Comparison of ENCODE assay signal across 17 mouse cellular contexts in the genomic region with DNA sequence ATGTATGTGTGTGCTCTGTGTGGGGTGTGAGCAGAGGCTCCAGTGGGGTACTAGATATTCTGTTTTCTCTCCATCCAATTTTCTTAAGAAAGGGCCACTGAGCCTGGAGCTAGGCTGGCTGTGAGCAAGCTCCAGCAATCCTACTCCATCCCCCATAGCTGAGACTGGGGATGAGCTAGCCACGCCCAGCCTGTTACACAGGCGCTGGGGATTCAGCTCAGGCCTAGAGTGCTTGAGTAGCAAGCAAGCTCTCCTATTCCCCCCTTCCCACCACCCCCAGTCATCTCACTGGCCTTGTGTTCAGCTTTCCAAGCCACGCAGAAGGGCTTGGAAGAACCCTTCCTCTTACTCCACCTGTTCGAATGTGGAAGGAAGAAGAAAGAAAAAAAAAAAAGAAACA. TPM values are rescaled to one million over a fixed set of nuclear protein-coding genes. Genes with fewer than 3 reads are reported as not detected.
"Had no signal": no experiment of that assay in that cellular context is flagged by ENCODE, and none has a peak within 500 bp of the region (broad histone marks: within the 10 kb centered on the region; RNA-seq: fewer than 3 reads in every experiment).

No protein-coding gene starts in this region.

- H3K27ac ChIP-seq: macrophage; midbrain, embryonic 13.5 days; midbrain, embryonic 15.5 days; neural tube, embryonic 12.5 days had no signal

- H3K9ac ChIP-seq: lung, embryonic 14.5 days; midbrain, embryonic 13.5 days; midbrain, embryonic 15.5 days; neural tube, embryonic 12.5 days had no signal

- H3K4me1 ChIP-seq: megakaryocyte, embryonic 14.5 days; midbrain, embryonic 13.5 days; midbrain, embryonic 15.5 days; neural tube, embryonic 12.5 days had no signal

- H3K27me3 ChIP-seq: midbrain, embryonic 15.5 days; neural tube, embryonic 12.5 days had no signal

- H3K4me2 ChIP-seq: lung, embryonic 14.5 days; midbrain, embryonic 11.5 days; midbrain, embryonic 13.5 days; midbrain, embryonic 15.5 days; neural tube, embryonic 12.5 days had no signal

- H3K4me3 ChIP-seq: megakaryocyte, embryonic 14.5 days; midbrain, embryonic 13.5 days; midbrain, embryonic 15.5 days; neural tube, embryonic 12.5 days had no signal

- DNase-seq: lung, embryonic 14.5 days; retina, postnatal 1 day; right cerebral cortex, adult 18-20 months; right cerebral cortex, postnatal 25 days; right cerebral cortex, postnatal 4 days; spleen, adult 18-20 months; thymus, adult 18-20 months; thymus, postnatal 14 days; thymus, postnatal 36 days had no signal

- H3K36me3 ChIP-seq: midbrain, embryonic 13.5 days; midbrain, embryonic 15.5 days; neural tube, embryonic 12.5 days had no signal

- H3K9me3 ChIP-seq: megakaryocyte, embryonic 14.5 days; midbrain, embryonic 13.5 days; midbrain, embryonic 15.5 days; neural tube, embryonic 12.5 days had no signal

- ATAC-seq: midbrain, embryonic 13.5 days; midbrain, embryonic 15.5 days had no signal

RNA-seq across cellular contexts. Expression of a gene that starts 7.2 kb away (rescaled TPM):
- total RNA-seq: megakaryocyte progenitor cell, adult 5-6 weeks; monocyte, adult 5-6 weeks had no signal
- polyA plus RNA-seq: macrophage had no signal
